Mouse (Mus musculus) adrenal gland, postnatal 4 days (tissue): ENCODE results near the gene Gk. TPM values are rescaled to one million over a fixed set of nuclear protein-coding genes. Genes with fewer than 3 reads are reported as not detected.

ENCODE experiments used
- DNase-seq, 2 experiments: peaks; one replicate each; pipeline ENCODE4 v3.0.0; 2021 to 2022; ENCODE audit warnings: low spot score in 2 of 2, mixed read lengths in 2 of 2
- long read RNA-seq, 2 experiments: library from polyadenylated mRNA; stranded (forward); transcript quantifications; one replicate each; pipeline ENCODE4 v2.0.0; 2021
- total RNA-seq, 2 experiments: library from RNA; stranded (reverse); gene quantifications; 2 replicates each; pipeline ENCODE4 v1.2.3; 2021

Gk gene
- 10 to 100 TPM; 29.2 to 34.8 TPM for total RNA-seq
- long read RNA-seq, experiment 1, full-length matches to known transcripts: 14 of 20 reads
- long read RNA-seq, experiment 1, partial matches to known transcripts: 0 of 20 reads
- long read RNA-seq, experiment 1, other reads (novel, unspliced or antisense): 6 of 20 reads
- long read RNA-seq, experiment 2, full-length matches to known transcripts: 35 of 44 reads
- long read RNA-seq, experiment 2, partial matches to known transcripts: 3 of 44 reads
- long read RNA-seq, experiment 2, other reads (novel, unspliced or antisense): 6 of 44 reads

GRCm38 (mm10) chrX:85776544-85777087 is at the start of gene Gk:
Gene Gk, minus strand, starts transcription at chrX:85776819.
- peak; percentile 84 to 91 for DNase-seq

- no peak for DNase-seq
Measured at GRCm38 (mm10) chrX:85804706-85805376, 28.2 kb upstream of the Gk start.

- DNase-seq: no peak
Measured at GRCm38 (mm10) chrX:85803006-85803405, 26.4 kb upstream of the Gk start.

DNA sequence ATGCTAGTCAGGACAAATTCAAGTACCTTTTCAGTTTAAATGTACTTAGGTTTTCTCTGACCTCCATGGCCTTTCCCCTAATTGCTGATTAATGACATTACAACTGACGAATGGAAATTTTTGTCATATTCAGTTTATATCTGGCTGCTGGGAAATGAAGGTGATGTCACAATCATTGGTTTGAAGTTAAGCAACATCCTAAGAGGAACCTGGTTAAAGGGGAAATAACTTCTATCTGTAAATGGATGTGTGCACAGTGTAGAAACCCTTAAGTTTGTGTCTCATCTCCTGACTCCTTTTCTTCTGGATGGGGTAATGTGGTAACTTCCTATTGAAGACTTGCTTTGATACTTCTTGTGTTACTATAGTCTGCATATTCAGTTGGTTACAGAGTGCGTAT is 20.8 kb upstream of the Gk start:
- DNase-seq: no peak

- no peak for DNase-seq
Measured at GRCm38 (mm10) chrX:85778346-85778745, 1.7 kb upstream of the Gk start.

DNA sequence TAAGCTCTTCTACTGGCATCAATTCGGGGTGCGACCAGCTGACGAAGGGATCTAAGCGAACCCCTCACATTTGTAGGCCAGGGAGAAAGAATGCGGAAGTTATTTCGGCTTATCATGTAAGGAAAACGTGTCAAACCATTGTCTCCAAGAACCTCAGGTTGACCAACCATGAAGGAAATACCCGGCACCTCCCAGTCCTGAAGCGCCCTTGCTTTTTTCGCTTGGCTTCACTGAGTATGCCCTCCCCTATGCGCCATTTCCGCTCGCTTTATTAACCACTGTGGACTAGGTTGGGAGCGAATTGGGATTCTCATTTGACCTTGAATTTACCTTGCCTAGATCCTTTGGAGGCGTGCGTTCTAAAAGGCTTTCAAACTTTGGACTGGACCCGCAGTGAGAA is 522 bp upstream of the Gk start:
- DNase-seq: peak in 1 of 2 experiments; percentile 4

DNA sequence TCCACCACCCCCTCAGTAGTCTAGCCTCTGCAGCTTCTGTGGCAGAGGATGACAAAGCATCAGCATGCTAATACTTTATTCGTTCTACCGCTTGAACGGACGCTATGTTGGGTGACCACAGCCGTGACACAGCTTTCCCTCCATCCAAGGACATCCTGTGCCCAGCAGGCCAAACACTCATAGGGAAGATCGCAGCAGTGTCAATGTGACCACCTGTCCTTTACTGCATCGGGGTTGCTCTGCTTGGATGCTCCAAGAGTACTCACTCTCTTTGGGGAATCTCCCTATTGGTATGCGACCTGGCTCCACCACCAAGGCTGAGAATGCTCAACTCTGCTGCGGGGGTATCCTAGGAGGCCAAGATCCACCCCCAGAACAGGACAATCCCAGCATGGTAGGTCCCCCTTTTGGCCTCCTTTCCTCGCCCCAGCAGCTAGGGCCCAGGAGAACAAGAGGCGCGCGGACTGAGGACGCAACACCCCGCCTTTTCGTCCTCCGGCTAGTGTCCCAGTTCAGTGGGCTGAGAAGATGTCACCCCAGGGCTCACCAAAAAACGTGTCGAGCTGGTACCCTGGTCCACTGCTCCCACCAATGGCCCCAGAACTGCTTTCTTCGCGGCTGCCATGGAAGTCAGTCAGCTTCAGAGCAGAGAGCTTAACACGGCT is 608 bp downstream of the Gk start:
- DNase-seq: no peak

DNA sequence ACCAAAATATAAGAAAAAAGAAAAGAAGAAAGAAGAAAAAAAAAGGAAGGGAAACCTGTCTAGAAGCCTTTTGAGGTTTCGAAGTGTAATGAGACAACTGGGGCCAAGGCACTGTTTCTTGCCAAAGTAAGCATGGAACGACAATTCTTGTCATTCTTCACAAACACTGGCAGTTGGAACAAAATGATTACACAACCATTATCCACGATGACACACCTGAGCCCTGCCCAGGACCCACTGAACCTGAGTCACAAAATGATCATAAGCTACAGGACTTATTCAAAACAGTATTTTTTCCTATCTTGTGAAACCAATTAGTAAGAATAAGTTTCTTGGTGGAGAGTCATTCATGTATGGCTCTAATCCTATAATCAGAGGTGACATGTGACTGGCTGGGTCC is 5.3 kb downstream of the Gk start:
- DNase-seq: no peak

- no peak for DNase-seq
Measured at GRCm38 (mm10) chrX:85770747-85771146, 5.9 kb downstream of the Gk start.

DNA sequence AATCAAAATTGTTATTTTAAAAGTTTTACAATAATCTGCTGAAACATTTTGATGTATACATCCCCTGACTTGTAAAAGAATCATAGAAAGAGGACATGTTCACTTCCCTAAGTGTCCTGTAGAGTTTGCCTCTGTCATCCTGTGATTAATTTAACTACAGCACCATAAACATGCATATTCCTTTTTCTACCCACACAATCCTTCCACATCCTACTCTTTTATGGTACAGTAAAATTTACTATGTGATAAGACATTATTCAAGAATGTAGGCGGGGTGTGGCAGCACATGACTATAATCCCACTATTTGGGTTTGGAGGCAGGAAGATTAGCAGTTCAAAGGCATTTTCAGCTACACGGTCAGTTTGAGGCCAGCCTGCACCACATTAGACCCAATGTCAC is 8.0 kb downstream of the Gk start:
- DNase-seq: no peak

DNA sequence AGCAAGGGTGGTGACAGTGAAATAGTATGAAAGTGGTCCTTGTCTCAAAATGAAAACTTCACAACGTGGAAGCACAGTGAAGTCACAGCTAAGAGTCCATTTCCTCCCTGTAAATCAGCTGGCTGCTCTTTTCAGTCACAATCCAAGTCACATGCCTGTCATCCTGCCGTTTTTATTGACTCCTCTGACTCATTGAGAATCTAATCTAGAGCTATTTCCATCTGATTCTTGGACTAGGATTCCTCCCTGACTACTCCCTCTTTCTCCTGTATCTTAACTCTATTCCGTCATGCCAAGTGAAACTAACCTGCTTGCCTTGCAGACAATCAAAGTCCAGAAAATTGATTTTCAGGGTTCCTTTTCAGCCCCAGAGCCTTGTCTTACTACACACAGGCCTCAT is 20.6 kb downstream of the Gk start:
- no peak for DNase-seq

DNA sequence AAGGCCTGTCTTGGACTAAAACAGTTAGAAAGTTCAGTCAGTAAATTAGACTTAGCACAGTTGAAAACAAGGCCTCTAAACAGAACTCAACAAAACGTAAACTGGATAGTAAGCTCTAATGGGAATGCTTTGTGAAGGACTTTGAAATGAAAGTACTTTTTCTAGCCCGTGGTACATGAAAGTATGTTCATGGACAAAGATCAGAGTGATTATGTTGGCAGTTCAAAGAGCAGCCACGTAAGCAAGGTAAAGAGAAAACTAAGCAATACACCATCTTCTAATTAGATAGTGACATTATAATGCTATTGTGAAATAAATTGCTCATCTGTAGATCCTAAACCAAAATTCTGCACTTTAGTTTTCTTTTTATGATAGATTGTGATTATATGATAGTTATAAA is 32.8 kb downstream of the Gk start:
- no peak for DNase-seq

- no peak for DNase-seq
Measured at GRCm38 (mm10) chrX:85733228-85733627, 43.4 kb downstream of the Gk start.

GRCm38 (mm10) chrX:85731133-85731938 is 45.3 kb downstream of the Gk start:
- DNase-seq: no peak

GRCm38 (mm10) chrX:85721226-85721625 is 55.4 kb downstream of the Gk start:
- DNase-seq: no peak

DNA sequence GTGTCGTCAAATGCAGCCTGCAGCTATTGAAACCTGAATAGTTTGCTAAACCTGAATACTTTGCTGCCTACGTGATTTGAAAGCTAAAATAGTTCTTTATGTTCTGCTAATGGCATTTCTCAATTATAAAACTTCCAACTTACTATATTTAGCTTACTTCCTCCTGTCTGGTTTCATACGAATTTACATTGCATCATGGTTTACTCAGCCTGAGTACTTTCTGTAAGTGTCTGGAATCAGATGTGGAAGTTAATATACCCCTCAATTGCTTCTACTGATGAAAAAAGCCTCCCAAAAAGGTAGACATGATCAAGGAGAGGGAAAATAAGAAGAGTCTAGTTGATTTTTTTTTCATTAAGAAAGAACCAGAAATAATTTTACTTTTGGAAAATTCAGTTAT is 66.2 kb downstream of the Gk start:
- DNase-seq: no peak

GRCm38 (mm10) chrX:85705715-85706114 is 70.9 kb downstream of the Gk start:
- DNase-seq: no peak

DNA sequence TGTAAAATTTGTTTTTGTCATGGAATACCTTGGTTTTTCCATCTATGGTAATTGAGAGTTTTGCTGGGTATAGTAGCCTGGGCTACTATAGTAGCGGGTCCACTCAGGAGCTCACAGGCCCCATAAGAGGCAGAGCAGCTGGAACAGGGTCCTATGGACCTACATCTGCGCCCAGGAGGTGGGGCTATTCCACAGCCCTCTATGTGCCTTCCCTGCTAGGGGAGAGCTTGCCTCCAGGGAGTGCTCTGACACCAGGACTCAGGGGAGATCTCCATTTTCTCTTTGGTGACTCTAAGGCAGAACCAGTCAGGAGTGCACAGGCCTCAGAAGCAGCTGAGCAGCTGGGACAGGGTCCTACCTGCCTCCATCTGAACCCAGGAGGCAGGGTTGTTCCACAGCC is 92.9 kb downstream of the Gk start:
- no peak for DNase-seq

GRCm38 (mm10) chrX:85682125-85682524 is 94.5 kb downstream of the Gk start:
- DNase-seq: no peak

DNA sequence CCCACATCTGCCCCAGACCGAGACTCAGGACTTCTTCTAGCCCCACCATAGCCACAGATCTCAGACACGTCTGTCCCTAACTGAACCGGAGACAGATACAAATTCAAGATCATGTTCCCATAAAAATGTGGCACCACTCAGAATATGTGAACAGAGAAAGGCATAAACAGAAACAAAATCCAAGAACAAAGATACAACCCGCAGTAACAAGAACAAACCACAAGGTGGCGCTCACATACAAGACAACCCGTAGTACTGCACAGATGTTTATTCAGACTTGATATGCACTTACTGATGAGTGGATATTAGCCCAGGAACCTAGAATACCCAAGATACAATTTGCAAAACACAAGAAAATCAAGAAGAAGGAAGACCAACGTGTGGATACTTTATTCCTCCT is 99.8 kb downstream of the Gk start:
- DNase-seq: no peak
